Mouse (Mus musculus): ENCODE data around the gene Ccdc9. TPM values are rescaled to one million over a fixed set of nuclear protein-coding genes. Genes with fewer than 3 reads are reported as not detected.

Gene Ccdc9
- polyA plus RNA-seq, 1 experiment: 7.0 TPM

DNA sequence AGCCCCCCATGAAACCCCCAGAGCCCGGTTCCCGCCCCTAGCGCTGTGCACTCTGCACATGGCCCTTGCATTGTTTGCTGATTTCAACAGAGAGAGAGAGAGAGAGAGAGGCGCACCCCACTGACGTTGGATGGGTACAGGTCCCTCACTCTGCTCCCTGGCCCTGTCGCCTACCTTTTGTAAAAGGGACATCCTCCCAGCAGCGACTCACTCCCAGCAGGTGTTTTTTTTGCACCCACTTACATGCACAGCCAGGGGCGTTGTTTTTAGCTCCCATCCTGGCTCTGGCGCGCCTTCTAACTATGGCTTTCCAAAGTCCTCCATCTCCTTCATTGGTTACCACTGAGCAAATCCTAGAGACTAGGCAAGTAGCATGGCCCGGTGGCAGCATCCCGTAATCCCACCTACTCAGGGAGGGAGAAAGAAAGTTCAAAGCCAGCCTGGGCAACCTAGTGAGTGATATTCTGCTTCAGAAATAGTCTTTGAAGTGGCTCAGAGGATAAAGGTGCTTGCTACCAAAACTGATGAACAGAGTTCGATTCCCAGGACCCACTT, 27.7 kb upstream of the Ccdc9 start:
- Histone ChIP-seq H3K4me1 (ENCODE audit: control insufficient read depth) (peaks cover 65% of the 10 kb centered on the region), H3K27me3 (ENCODE audit: control insufficient read depth) (peaks cover 34% of the 10 kb centered on the region), H3K36me3 (ENCODE audit: control insufficient read depth) (peaks cover 37% of the 10 kb centered on the region), H3K4me3 (replicated peaks) (peak overlapping the region; percentile 89), H3K9me3 (ENCODE audit: control insufficient read depth, low read length) (no peaks in the 10 kb centered on the region; the same call in 1 of the 2 replicates)
- TF ChIP-seq GATA1 (IDR thresholded peaks at IDR 0.05; ENCODE audit: low read length) (no peak), TAL1 (IDR thresholded peaks at IDR 0.05; ENCODE audit: low read length) (no peak)

DNA sequence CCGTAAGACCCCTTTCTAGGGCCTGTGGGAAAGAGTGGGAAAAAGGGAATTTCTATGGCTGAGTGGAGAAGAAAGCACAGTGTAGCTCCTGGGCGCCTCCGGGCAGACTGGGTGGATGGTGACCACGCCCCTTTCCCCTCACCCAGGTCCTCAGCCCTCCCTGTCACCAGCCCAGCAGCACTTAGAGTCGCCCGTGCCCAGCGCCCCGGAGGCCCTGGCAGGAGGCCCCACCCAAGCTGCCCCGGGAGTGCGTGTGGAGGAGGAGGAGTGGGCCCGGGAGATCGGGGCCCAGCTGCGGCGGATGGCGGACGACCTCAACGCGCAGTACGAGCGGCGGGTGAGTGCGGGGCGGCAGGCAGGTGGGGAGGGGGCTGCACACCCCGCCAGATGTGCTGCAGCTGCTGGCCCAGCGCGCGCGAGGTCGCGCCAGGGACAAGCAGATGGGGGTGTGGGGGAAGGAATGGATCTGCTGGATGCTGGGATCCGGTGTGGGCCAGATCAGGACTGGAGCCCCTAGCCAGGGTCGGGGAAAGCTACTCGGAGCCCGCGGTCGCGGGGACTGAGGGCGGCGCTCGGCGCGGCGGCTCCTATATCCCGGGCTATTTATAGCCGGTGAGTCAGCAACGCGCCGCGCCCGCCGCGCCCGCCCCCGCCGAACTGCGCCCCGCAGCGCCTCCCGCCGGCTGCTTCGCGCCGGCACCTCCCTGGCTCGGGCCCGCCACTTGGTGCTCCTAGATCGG, 27.1 kb upstream of the Ccdc9 start:
- Histone ChIP-seq H3K4me1 (ENCODE audit: control insufficient read depth) (peaks cover 72% of the 10 kb centered on the region), H3K27me3 (ENCODE audit: control insufficient read depth) (peaks cover 34% of the 10 kb centered on the region), H3K4me3 (replicated peaks) (peak overlapping the region; percentile 89), H3K9me3 (ENCODE audit: control insufficient read depth, low read length) (no peaks in the 10 kb centered on the region; the same call in 1 of the 2 replicates), H3K36me3 (ENCODE audit: control insufficient read depth) (peaks cover 35% of the 10 kb centered on the region)
- no peak for TF ChIP-seq GATA1 (IDR thresholded peaks at IDR 0.05; ENCODE audit: low read length)
- no peak for TF ChIP-seq TAL1 (IDR thresholded peaks at IDR 0.05; ENCODE audit: low read length)

DNA sequence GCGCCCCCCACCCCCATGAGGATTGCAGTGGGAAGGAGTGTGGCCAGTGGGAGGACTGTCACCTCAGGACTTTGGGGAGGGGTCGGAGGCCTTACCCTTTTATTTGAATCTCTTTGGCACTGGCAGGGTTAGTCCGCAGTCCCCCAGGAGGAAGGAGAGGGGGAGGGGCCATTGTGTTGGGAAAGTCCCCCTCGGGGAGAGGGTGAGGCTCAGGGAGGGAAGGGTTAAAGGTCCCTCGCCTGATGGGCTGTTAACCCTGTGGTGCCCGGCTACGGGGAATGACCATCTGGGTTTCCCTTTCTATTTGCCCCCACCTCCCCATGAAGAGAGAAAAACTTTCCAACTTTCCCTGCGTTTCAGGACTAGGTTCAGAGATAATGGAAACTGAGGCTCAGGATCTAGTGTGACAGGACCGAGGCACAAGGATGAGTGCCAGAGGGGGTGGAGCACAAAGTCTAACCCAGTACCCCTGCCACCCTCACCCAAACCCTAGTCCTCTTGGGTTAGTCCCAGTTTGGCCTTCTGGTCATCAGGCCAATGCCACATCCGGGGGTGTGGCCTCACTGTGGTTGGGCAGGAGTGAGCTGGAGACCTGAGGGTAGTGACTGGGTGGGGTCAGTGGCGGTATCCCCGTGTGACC, 26.2 kb upstream of the Ccdc9 start:
- no peaks in the 10 kb centered on the region; the same call in 1 of the 2 replicates for H3K9me3 ChIP-seq (ENCODE audit: control insufficient read depth, low read length)
- TF ChIP-seq TAL1 (IDR thresholded peaks at IDR 0.05; ENCODE audit: low read length) (no peak), GATA1 (IDR thresholded peaks at IDR 0.05; ENCODE audit: low read length) (no peak)
- peaks cover 28% of the 10 kb centered on the region for H3K36me3 ChIP-seq (ENCODE audit: control insufficient read depth)
- H3K4me3 ChIP-seq (replicated peaks): peak overlapping the region; percentile 89
- peaks cover 77% of the 10 kb centered on the region for H3K4me1 ChIP-seq (ENCODE audit: control insufficient read depth)
- peaks cover 34% of the 10 kb centered on the region for H3K27me3 ChIP-seq (ENCODE audit: control insufficient read depth)

DNA sequence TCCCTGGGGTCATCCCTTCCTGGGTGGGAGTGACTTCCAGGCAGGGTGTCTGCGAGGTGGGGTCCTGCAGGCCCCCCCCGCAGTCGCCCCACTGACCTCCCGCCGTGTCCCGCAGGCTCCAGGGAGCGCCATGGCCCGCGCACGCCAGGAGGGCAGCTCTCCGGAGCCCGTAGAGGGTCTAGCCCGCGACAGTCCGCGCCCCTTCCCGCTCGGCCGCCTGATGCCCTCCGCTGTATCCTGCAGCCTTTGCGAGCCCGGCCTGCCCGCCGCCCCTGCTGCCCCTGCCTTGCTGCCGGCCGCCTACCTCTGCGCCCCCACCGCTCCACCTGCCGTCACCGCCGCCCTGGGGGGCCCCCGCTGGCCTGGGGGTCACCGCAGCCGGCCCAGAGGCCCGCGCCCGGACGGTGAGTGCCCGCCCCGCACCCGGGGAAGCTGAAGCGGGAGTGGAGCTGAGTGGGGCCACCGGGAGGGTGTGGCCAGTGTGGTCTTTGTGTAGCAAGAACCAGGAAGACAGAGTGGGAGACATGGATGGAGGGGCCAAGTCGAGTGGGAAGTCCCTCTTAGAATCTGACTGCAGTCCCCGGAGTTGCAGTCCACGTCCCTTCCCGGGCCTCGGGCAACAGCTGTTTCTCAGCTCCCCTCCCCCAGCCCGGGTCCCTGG, 25.5 kb upstream of the Ccdc9 start:
- H3K4me1 ChIP-seq (ENCODE audit: control insufficient read depth): peaks cover 79% of the 10 kb centered on the region
- peaks cover 34% of the 10 kb centered on the region for H3K27me3 ChIP-seq (ENCODE audit: control insufficient read depth)
- H3K36me3 ChIP-seq (ENCODE audit: control insufficient read depth): peaks cover 22% of the 10 kb centered on the region
- no peaks in the 10 kb centered on the region; the same call in 1 of the 2 replicates for H3K9me3 ChIP-seq (ENCODE audit: control insufficient read depth, low read length)
- peak overlapping the region; percentile 89 for H3K4me3 ChIP-seq (replicated peaks)
- no peak for TF ChIP-seq TAL1 (IDR thresholded peaks at IDR 0.05; ENCODE audit: low read length)

DNA sequence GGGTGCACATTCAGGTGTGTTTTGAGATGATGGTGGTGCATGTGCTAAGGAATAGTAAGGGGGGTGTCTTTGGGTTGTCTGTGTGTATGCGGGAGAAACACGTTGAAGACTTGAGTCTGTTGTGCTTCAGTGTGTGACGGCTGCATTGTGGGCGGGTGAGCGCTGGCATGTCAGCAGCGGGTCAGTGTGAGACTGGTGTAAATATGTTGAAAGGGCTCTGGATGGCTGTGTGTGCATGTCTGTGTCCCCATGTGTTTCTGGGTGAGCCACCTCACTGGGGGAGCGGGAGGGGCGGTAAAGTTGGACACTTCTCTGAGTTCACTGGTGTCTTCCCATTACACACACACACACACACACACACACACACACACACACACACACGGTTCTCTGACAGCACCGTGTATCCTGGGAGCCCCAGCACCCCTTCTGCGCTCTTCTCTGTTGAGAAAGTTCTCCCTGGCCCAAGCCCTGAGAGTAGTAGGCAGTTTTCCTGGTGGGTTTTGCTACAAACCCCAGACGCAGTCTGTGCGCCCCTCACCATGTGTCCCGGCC, 24.9 kb upstream of the Ccdc9 start:
- H3K4me1 ChIP-seq (ENCODE audit: control insufficient read depth): peaks cover 79% of the 10 kb centered on the region
- H3K9me3 ChIP-seq (ENCODE audit: control insufficient read depth, low read length): no peaks in the 10 kb centered on the region; the same call in 1 of the 2 replicates
- peaks cover 16% of the 10 kb centered on the region for H3K36me3 ChIP-seq (ENCODE audit: control insufficient read depth)
- H3K27me3 ChIP-seq (ENCODE audit: control insufficient read depth): peaks cover 34% of the 10 kb centered on the region
- no peak for TF ChIP-seq GATA1 (IDR thresholded peaks at IDR 0.05; ENCODE audit: low read length)
- TF ChIP-seq TAL1 (IDR thresholded peaks at IDR 0.05; ENCODE audit: low read length): no peak
- peak overlapping the region; percentile 89 for H3K4me3 ChIP-seq (replicated peaks)

DNA sequence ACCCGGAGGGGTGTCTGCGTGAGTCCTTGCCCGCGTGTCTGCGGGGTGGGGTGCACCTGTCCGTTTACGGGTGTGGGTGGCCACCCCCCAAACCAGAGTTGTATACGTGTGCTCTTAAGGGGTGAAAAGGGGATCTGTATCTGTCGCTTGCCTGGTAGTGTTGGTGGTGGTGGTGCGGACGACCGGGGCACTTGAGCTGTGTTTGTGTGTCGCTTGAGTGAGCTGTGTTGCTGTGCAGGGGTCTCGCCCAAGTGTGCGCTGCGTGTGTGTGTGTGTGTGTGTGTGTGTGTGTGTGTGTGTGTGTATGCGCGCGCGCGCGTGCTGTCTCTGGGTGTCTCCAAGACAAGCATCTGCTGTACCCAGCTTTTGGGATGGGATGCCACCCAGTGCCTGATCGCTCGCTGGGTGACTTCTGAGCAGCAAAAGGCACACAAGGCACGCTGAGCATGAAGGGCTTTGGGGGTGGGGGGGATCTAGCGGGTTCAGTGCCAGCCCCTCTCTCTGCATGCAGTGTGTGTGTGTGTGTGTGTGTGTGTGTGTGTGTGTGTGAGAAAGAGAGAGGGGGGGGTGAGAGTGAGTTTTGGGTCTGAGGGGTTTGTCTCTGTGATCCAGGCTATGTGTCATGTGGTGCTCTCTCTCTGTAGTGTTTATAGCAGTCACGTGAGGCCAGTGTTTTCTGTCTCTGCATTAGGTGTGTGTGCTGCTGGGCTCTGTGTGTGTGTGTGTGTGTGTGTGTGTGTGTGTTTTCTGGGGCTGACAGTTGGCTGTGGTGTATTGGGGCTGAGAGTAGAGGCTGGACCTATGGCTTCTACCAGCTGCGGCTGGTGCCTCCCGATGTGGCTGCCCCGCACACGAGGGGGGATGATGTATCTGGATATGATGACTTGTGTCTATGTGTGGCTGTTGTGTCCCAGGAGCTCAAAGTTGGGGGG, 24.2 kb upstream of the Ccdc9 start:
- peak overlapping the region; percentile 89 for H3K4me3 ChIP-seq (replicated peaks)
- TF ChIP-seq TAL1 (IDR thresholded peaks at IDR 0.05; ENCODE audit: low read length): no peak
- TF ChIP-seq GATA1 (IDR thresholded peaks at IDR 0.05; ENCODE audit: low read length): no peak
- peaks cover 13% of the 10 kb centered on the region for H3K36me3 ChIP-seq (ENCODE audit: control insufficient read depth)
- peaks cover 79% of the 10 kb centered on the region for H3K4me1 ChIP-seq (ENCODE audit: control insufficient read depth)
- H3K9me3 ChIP-seq (ENCODE audit: control insufficient read depth, low read length): no peaks in the 10 kb centered on the region; the same call in 1 of the 2 replicates
- peaks cover 34% of the 10 kb centered on the region for H3K27me3 ChIP-seq (ENCODE audit: control insufficient read depth)

DNA sequence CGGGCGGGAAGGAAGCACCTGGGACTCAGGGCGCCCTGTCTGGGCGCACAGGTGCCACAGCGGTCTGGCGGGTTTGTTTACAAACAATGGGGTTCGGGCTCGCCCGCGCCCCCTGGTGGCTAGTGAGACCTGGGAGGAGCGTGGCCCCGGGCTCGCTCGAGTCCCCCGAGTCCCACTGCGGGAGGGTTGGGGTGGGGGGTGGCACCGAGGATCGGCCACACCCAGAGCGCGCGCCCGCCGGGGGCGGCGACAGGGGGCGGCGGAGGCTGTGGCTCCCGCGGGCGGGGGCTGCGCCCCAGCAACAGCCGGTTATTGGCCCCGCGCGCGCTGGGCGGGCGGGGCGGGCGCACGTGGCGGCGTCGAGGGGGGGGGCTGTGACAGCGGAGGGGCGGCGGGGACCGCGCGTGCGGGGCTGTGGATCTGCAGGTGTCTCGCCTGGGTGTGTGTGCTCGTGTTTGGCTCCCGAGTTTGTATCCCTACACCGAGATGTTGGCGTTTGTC, 23.5 kb upstream of the Ccdc9 start:
- TF ChIP-seq TAL1 (IDR thresholded peaks at IDR 0.05; ENCODE audit: low read length): no peak
- TF ChIP-seq GATA1 (IDR thresholded peaks at IDR 0.05; ENCODE audit: low read length): no peak
- Histone ChIP-seq H3K4me1 (ENCODE audit: control insufficient read depth) (peaks cover 73% of the 10 kb centered on the region), H3K27me3 (ENCODE audit: control insufficient read depth) (peaks cover 34% of the 10 kb centered on the region), H3K4me3 (replicated peaks) (peak overlapping the region; percentile 89), H3K9me3 (ENCODE audit: control insufficient read depth, low read length) (no peaks in the 10 kb centered on the region; the same call in 1 of the 2 replicates), H3K36me3 (ENCODE audit: control insufficient read depth) (peaks cover 8% of the 10 kb centered on the region)
